Mouse (Mus musculus) E14TG2a.4 (cell line): ENCODE data around the gene C1s1.
"Not testable (repeated sequence)": the region's sequence is repeated elsewhere in the genome, so short reads cannot be mapped to it uniquely, and the experiment has no call there.

Experiments
- CTCF ChIP-seq: conservative IDR thresholded peaks from 2 replicates; pipeline ENCODE4 v1.5.1; 2014; ENCODE audit warnings: low read length
- POU5F1 ChIP-seq: IDR thresholded peaks from 2 replicates; pipeline ENCODE4 v1.6.1; 2014; ENCODE audit warnings: low read length, borderline replicate concordance

- TF ChIP-seq CTCF, POU5F1: not testable (repeated sequence)
These were observed 19.0 kb upstream of the C1s1 start for GRCm38 (mm10) chr6:124561156-124561555.
